Mouse (Mus musculus): ENCODE measurements around the gene 1700010B08Rik. TPM values are rescaled to one million over a fixed set of nuclear protein-coding genes. Genes with fewer than 3 reads are reported as not detected.

1700010B08Rik gene
- polyA plus RNA-seq, 1 experiment from 2014 or later = not detected

DNA sequence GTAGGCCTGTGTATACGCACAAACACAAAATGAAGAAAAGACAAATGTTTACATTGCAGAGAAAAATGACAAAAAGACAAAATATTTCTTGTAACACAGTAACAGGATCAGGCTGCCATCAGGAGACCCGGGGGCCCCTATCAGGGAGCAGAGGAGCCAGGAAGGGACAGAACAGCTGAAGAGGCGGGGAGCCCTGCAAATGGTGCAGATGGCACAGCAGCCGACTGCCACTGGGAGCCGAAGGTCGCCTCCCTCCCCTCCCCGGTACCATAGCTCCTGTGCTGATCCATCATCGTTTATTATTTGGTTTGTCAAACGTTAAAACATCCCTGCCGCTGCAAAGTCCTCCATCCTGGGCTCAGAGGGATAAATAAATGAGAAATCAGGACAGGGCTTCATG is 6.6 kb upstream of the 1700010B08Rik start:
- Histone ChIP-seq H3K27ac (replicated peaks; ENCODE audit: low read depth, low read length) (0 out of 2 replicates have a peak overlapping the region, but pooled peaks have one; percentile 32), H3K9me3 (ENCODE audit: control insufficient read depth, low read length) (no peaks in the 10 kb centered on the region), H3K4me1 (ENCODE audit: control insufficient read depth, insufficient read depth, low read length) (peaks cover 9% of the 10 kb centered on the region; the same call in 1 of the 2 replicates), H3K9ac (replicated peaks; ENCODE audit: low read length) (no peak overlapping the region), H3K4me3 (replicated peaks; ENCODE audit: low read depth, low read length) (no peak overlapping the region), H3K36me3 (ENCODE audit: control insufficient read depth, insufficient read depth, low read length) (no peaks in the 10 kb centered on the region; the same call in 1 of the 2 replicates), H3K27me3 (ENCODE audit: control insufficient read depth, insufficient read depth, low read length) (no peaks in the 10 kb centered on the region), H3K4me2 (ENCODE audit: low read length) (no peak overlapping the region)
- ATAC-seq (ENCODE audit: low FRiP score, low TSS enrichment) = no peak
- WGBS = 53% methylated on average over 10 of the region's 10 CpGs
- DNase-seq = no peak

DNA sequence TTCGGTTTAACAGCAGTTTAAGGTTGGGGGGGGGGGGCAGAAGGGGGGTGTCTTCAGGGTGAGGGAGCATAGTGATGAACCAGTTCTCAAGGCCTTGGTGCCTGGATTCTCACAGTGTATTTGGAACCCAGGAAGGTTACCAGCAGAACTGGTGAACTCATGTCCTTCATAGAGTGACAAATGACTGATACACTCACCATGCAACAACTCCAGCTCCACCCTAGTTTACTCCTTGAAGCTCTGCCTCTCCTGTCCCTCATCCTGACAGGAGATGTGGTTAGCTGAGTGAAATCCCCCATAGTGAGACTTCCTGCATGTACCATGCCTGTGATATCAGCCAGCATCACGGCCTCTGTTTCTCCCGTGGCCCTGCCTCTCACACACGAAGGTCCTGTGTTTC is 6.0 kb upstream of the 1700010B08Rik start:
- H3K4me1 ChIP-seq (ENCODE audit: control insufficient read depth, insufficient read depth, low read length) = peaks cover 9% of the 10 kb centered on the region; the same call in 1 of the 2 replicates
- no peak overlapping the region for H3K4me2 ChIP-seq (ENCODE audit: low read length)
- no peaks in the 10 kb centered on the region for H3K36me3 ChIP-seq (ENCODE audit: control insufficient read depth, insufficient read depth, low read length)
- ATAC-seq (ENCODE audit: low FRiP score, low TSS enrichment) (no peak), DNase-seq (no peak)
- H3K9ac ChIP-seq (replicated peaks; ENCODE audit: low read length) = no peak overlapping the region
- H3K4me3 ChIP-seq (replicated peaks; ENCODE audit: low read depth, low read length) = no peak overlapping the region
- H3K27ac ChIP-seq (replicated peaks; ENCODE audit: low read depth, low read length) = no peak overlapping the region
- WGBS = 82% methylated on average over 4 of the region's 4 CpGs
- no peaks in the 10 kb centered on the region for H3K9me3 ChIP-seq (ENCODE audit: control insufficient read depth, low read length)
- H3K27me3 ChIP-seq (ENCODE audit: control insufficient read depth, insufficient read depth, low read length) = no peaks in the 10 kb centered on the region

DNA sequence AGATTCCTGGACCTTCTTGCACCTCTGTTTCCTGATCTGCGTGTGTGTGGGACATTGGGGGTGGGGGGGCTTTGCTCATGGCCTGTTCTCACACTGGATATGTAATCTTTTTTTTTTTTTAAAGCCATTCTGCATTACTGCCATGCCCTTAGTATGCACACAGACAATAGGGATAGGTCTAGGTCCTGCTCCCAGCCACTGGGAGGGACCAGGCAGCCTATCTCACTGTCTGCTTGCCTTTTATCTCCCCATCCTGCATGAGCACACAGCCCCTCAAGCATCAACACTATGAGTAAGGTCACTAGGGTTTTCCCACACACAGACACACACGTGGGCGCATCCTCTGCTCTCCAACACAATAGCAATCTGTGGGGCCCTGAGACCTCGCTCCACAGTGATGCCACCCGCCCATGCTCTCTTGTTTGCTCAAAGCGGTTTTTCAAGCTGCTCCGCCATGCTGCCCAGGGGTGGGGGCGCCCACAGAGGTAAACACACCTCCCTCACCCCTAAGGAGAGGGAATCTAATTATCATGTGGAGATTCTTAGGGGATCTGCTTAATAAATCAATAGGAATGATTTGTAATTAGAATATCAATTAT is 4.5 kb upstream of the 1700010B08Rik start:
- 34% methylated on average over 8 of the region's 8 CpGs for WGBS

DNA sequence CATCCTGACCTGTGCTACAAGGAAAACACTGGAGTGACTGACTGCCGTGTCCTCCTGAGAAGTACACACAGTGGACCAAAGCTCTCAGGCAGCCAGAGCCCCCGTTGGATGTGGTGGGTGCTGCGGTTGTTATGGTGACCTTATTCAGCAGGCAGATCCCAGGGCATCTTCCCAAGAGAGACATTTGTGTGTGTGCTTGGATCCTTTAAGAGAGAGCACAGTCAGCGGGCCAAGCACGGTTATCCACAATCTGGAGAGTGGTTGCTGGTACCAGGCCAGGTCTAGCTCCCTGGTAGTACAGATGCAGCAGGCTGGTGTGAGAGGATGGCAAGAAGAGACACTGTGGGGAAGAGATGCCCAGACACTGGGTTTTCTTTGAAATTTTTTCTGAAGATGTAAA is 2.2 kb upstream of the 1700010B08Rik start:
- ATAC-seq (ENCODE audit: low FRiP score, low TSS enrichment) = no peak
- 83% methylated on average over 5 of the region's 5 CpGs for WGBS

More for the DNA sequence above, 4.5 kb upstream of the 1700010B08Rik start:
- no peaks in the 10 kb centered on the region for H3K36me3 ChIP-seq (ENCODE audit: control insufficient read depth, insufficient read depth, low read length)
- H3K27ac ChIP-seq (replicated peaks; ENCODE audit: low read depth, low read length) = peak overlapping the region; percentile 50; the same call in 1 of the 2 replicates
- H3K9ac ChIP-seq (replicated peaks; ENCODE audit: low read length) = no peak overlapping the region
- no peaks in the 10 kb centered on the region for H3K27me3 ChIP-seq (ENCODE audit: control insufficient read depth, insufficient read depth, low read length)
- no peaks in the 10 kb centered on the region for H3K9me3 ChIP-seq (ENCODE audit: control insufficient read depth, low read length)
- no peak overlapping the region for H3K4me2 ChIP-seq (ENCODE audit: low read length)
- no peak overlapping the region for H3K4me3 ChIP-seq (replicated peaks; ENCODE audit: low read depth, low read length)
- peaks cover 9% of the 10 kb centered on the region; the same call in 1 of the 2 replicates for H3K4me1 ChIP-seq (ENCODE audit: control insufficient read depth, insufficient read depth, low read length)
- ATAC-seq (ENCODE audit: low FRiP score, low TSS enrichment) (no peak), DNase-seq (peak; percentile 37)

DNA sequence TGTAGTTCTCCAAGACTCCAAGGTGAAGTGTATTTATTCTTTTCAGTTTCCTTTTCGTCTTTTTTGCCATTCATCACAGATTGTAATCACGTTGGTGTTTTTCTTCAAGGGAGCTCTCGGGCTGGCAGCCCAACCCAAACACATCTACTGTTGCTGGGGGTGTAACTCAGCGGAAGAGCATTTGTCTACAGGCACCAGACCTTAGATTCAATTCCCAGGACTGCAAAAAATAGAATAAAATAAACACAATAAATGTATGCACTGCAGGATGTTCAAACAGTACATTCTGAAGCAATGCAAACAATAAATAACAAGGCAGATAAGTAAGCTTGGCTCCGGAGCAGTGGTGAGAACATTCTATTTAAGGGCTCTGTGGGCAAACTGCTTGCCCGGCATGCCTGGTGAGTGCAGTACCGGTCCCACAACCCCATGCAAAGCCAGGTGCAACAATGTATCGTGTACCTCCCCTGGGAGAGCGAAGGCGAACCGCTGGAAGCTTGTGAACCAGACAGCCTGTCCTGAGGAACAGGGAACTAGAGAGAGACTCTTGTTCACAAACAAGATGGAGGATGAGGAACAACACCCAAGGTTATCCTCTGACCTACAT is 3.1 kb downstream of the 1700010B08Rik start:
- Histone ChIP-seq H3K27me3 (ENCODE audit: control insufficient read depth, insufficient read depth, low read length) (no peaks in the 10 kb centered on the region), H3K9me3 (ENCODE audit: control insufficient read depth, low read length) (no peaks in the 10 kb centered on the region), H3K9ac (replicated peaks; ENCODE audit: low read length) (no peak overlapping the region), H3K27ac (replicated peaks; ENCODE audit: low read depth, low read length) (no peak overlapping the region), H3K4me3 (replicated peaks; ENCODE audit: low read depth, low read length) (no peak overlapping the region), H3K36me3 (ENCODE audit: control insufficient read depth, insufficient read depth, low read length) (no peaks in the 10 kb centered on the region), H3K4me1 (ENCODE audit: control insufficient read depth, insufficient read depth, low read length) (no peaks in the 10 kb centered on the region), H3K4me2 (ENCODE audit: low read length) (no peak overlapping the region)
- ATAC-seq (ENCODE audit: low FRiP score, low TSS enrichment) (no peak), DNase-seq (no peak)
- WGBS = 81% methylated on average over 11 of the region's 11 CpGs

More for the DNA sequence above, 2.2 kb upstream of the 1700010B08Rik start:
- Histone ChIP-seq H3K27ac (replicated peaks; ENCODE audit: low read depth, low read length) (no peak overlapping the region), H3K4me3 (replicated peaks; ENCODE audit: low read depth, low read length) (no peak overlapping the region), H3K36me3 (ENCODE audit: control insufficient read depth, insufficient read depth, low read length) (no peaks in the 10 kb centered on the region), H3K9ac (replicated peaks; ENCODE audit: low read length) (no peak overlapping the region), H3K9me3 (ENCODE audit: control insufficient read depth, low read length) (no peaks in the 10 kb centered on the region), H3K4me1 (ENCODE audit: control insufficient read depth, insufficient read depth, low read length) (peaks cover 9% of the 10 kb centered on the region; the same call in 1 of the 2 replicates), H3K27me3 (ENCODE audit: control insufficient read depth, insufficient read depth, low read length) (no peaks in the 10 kb centered on the region), H3K4me2 (ENCODE audit: low read length) (no peak overlapping the region)
- no peak for DNase-seq

DNA sequence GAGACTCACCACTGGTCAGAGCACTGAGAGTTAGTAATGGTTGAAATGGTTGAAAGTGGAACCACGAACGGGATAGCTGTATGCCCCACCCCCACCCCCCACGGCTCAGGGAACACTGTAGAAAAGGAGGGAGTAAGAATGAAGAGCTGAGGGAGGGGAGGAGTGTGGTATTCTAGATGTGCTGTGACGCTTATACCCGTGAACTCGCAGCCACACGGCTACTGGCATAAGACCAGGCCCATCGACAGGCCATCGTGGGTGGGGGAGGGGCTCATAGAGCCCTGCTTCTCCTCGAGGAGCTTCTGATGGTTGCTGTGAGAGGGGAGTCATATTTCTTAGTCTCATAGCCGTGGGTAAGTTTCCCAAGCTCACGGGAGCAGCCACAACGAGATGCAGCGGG is 5.2 kb downstream of the 1700010B08Rik start:
- H3K4me1 ChIP-seq (ENCODE audit: control insufficient read depth, insufficient read depth, low read length) = no peaks in the 10 kb centered on the region
- no peak overlapping the region for H3K9ac ChIP-seq (replicated peaks; ENCODE audit: low read length)
- WGBS = 56% methylated on average over 14 of the region's 14 CpGs
- DNase-seq (no peak), ATAC-seq (ENCODE audit: low FRiP score, low TSS enrichment) (no peak)
- no peak overlapping the region for H3K4me3 ChIP-seq (replicated peaks; ENCODE audit: low read depth, low read length)
- H3K36me3 ChIP-seq (ENCODE audit: control insufficient read depth, insufficient read depth, low read length) = no peaks in the 10 kb centered on the region
- no peak overlapping the region for H3K27ac ChIP-seq (replicated peaks; ENCODE audit: low read depth, low read length)
- H3K27me3 ChIP-seq (ENCODE audit: control insufficient read depth, insufficient read depth, low read length) = no peaks in the 10 kb centered on the region
- H3K9me3 ChIP-seq (ENCODE audit: control insufficient read depth, low read length) = no peaks in the 10 kb centered on the region
- H3K4me2 ChIP-seq (ENCODE audit: low read length) = no peak overlapping the region

DNA sequence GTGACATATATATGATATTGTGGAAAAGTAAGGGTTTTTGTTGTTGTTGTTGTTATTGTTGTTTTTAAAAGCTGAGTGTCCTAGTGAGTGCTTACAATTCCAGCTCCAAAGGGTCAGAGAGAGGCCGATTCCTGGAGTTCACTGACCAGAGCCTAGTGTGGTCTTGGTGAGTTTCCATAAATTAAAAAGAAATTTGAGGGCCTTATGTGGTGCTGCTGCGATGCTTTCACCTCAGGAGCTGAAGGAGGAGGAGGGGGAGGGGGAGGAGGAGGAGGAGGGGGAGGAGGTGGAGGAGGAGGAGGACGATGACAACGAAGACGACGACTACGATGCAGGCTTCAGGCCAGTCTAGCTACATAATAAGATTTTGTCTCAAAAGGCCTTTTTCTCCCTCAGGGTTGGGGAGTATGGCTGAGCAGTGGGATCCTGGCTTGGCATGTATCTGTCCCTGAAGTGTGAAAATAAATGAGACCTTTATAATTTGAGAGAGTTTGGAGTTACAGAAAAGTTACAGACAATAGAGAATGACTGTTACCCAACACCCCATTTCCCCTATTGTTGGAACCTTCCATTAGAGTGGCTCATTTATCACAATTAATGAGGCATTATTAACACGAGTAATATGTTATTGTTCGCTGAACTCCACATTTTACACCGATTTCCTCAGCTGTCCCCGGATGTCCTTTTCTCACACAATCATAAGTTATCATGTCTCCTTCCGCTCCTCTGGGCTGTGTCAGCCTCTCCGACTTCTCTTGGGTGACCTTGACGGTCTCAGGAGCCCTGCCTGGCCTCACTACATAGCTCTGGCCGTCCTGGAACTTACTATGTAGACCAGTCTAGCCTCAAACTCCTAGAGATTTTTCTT is 6.0 kb downstream of the 1700010B08Rik start:
- H3K27me3 ChIP-seq (ENCODE audit: control insufficient read depth, insufficient read depth, low read length) = no peaks in the 10 kb centered on the region
- no peak for ATAC-seq (ENCODE audit: low FRiP score, low TSS enrichment)
- 76% methylated on average over 15 of the region's 15 CpGs for WGBS
- no peak overlapping the region for H3K4me2 ChIP-seq (ENCODE audit: low read length)
- H3K36me3 ChIP-seq (ENCODE audit: control insufficient read depth, insufficient read depth, low read length) = no peaks in the 10 kb centered on the region
- no peaks in the 10 kb centered on the region for H3K9me3 ChIP-seq (ENCODE audit: control insufficient read depth, low read length)
- 0 out of 2 replicates have a peak, but pooled peaks cover 2% of the 10 kb centered on the region for H3K4me1 ChIP-seq (ENCODE audit: control insufficient read depth, insufficient read depth, low read length)
- no peak overlapping the region for H3K27ac ChIP-seq (replicated peaks; ENCODE audit: low read depth, low read length)
- no peak overlapping the region for H3K9ac ChIP-seq (replicated peaks; ENCODE audit: low read length)
- H3K4me3 ChIP-seq (replicated peaks; ENCODE audit: low read depth, low read length) = no peak overlapping the region
- DNase-seq = no peak

DNA sequence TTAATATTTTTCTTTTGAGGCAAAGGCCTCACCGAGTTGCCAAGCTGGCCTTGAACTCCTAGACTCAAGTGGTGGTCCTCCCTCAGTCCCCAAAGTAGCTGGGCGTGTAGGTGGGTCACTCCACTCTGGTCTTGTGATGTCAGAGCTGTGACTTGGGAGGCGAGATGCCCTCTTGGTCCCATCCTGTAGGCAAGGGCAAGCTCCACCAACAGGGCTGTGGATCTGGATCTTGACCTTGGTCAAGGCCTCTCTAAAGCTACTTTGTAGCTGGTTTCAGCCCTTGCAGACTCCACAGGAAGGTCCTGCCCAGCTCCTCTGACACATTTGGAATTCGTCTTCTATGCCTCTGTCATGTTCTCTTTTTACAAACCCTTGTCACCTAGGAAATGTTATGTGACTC is 6.6 kb downstream of the 1700010B08Rik start:
- Histone ChIP-seq H3K9me3 (ENCODE audit: control insufficient read depth, low read length) (no peaks in the 10 kb centered on the region), H3K9ac (replicated peaks; ENCODE audit: low read length) (no peak overlapping the region), H3K4me1 (ENCODE audit: control insufficient read depth, insufficient read depth, low read length) (0 out of 2 replicates have a peak, but pooled peaks cover 7% of the 10 kb centered on the region), H3K27me3 (ENCODE audit: control insufficient read depth, insufficient read depth, low read length) (no peaks in the 10 kb centered on the region), H3K4me3 (replicated peaks; ENCODE audit: low read depth, low read length) (no peak overlapping the region), H3K27ac (replicated peaks; ENCODE audit: low read depth, low read length) (no peak overlapping the region), H3K36me3 (ENCODE audit: control insufficient read depth, insufficient read depth, low read length) (no peaks in the 10 kb centered on the region), H3K4me2 (ENCODE audit: low read length) (no peak overlapping the region)
- WGBS = 88% methylated on average over 4 of the region's 4 CpGs
- no peak for ATAC-seq (ENCODE audit: low FRiP score, low TSS enrichment)
- DNase-seq = no peak
